Mouse (Mus musculus) kidney, adult 11 months (tissue): ENCODE measurements around the gene Zzef1.
"Not testable (repeated sequence)": the region's sequence is repeated elsewhere in the genome, so short reads cannot be mapped to it uniquely, and the experiment has no call there.

Source experiments
- DNase-seq: peaks from one replicate; pipeline ENCODE4 v3.0.0; 2022

Zzef1 gene

GRCm38 (mm10) chr11:72795455-72796295, at the start of gene Zzef1, which contains the start of gene Cyb5d2:
Zzef1 (plus strand) TSS chr11:72796226.
Cyb5d2 (minus strand) TSS chr11:72796142.
- DNase-seq: peak; percentile 97

GRCm38 (mm10) chr11:72751956-72752355, 44.1 kb upstream of the Zzef1 start:
- no peak for DNase-seq

GRCm38 (mm10) chr11:72758316-72758715, 37.7 kb upstream of the Zzef1 start:
- no peak for DNase-seq

GRCm38 (mm10) chr11:72759581-72759980, 36.4 kb upstream of the Zzef1 start:
- DNase-seq: no peak

GRCm38 (mm10) chr11:72760781-72761180, 35.2 kb upstream of the Zzef1 start:
- no peak for DNase-seq

- DNase-seq: no peak
These were observed 31.8 kb upstream of the Zzef1 start for GRCm38 (mm10) chr11:72764270-72764669.

- DNase-seq: no peak
These were observed 28.3 kb upstream of the Zzef1 start for GRCm38 (mm10) chr11:72767716-72768115.

- no peak for DNase-seq
These were observed 27.0 kb upstream of the Zzef1 start for GRCm38 (mm10) chr11:72769061-72769460.

GRCm38 (mm10) chr11:72770324-72770723, 25.7 kb upstream of the Zzef1 start:
- no peak for DNase-seq

- no peak for DNase-seq
These were observed 25.2 kb upstream of the Zzef1 start for GRCm38 (mm10) chr11:72770816-72771215.

- no peak for DNase-seq
These were observed 24.6 kb upstream of the Zzef1 start for GRCm38 (mm10) chr11:72771461-72771860.

- DNase-seq: not testable (repeated sequence)
These were observed 23.4 kb upstream of the Zzef1 start for GRCm38 (mm10) chr11:72772611-72773010.

GRCm38 (mm10) chr11:72778957-72779356, 17.1 kb upstream of the Zzef1 start:
- DNase-seq: no peak

GRCm38 (mm10) chr11:72782103-72782502, 13.9 kb upstream of the Zzef1 start:
- no peak for DNase-seq

- no peak for DNase-seq
These were observed 13.5 kb upstream of the Zzef1 start for GRCm38 (mm10) chr11:72782503-72782902.

- DNase-seq: no peak
These were observed 4.0 kb upstream of the Zzef1 start for GRCm38 (mm10) chr11:72792033-72792432.

- no peak for DNase-seq
These were observed 924 bp upstream of the Zzef1 start for GRCm38 (mm10) chr11:72795149-72795454.

GRCm38 (mm10) chr11:72796296-72796687, 266 bp downstream of the Zzef1 start:
- no peak for DNase-seq

- peak; percentile 4 for DNase-seq
These were observed 830 bp downstream of the Zzef1 start for GRCm38 (mm10) chr11:72796773-72797338.

- no peak for DNase-seq
These were observed 2.1 kb downstream of the Zzef1 start for GRCm38 (mm10) chr11:72798112-72798511.

- DNase-seq: no peak
These were observed 5.2 kb downstream of the Zzef1 start for GRCm38 (mm10) chr11:72801182-72801581.

GRCm38 (mm10) chr11:72803038-72803437, 7.0 kb downstream of the Zzef1 start:
- DNase-seq: no peak

- DNase-seq: no peak
These were observed 8.6 kb downstream of the Zzef1 start for GRCm38 (mm10) chr11:72804586-72804985.

- no peak for DNase-seq
These were observed 9.2 kb downstream of the Zzef1 start for GRCm38 (mm10) chr11:72805232-72805631.

GRCm38 (mm10) chr11:72806556-72806955, 10.5 kb downstream of the Zzef1 start:
- no peak for DNase-seq
